Mouse (Mus musculus) kidney, embryonic 15.5 days (tissue): ENCODE measurements at regions not wholly inside any gene's neighbourhood (a gene's known extent, or its start where the extent isn't known, plus 50 kb on each side); places are given as distances from the start of the nearest gene placed in this dataset.
A peak's percentile ranks its signal among the peaks of the same experiment; 100 is the strongest.

Source experiments
- ATAC-seq: fragments of 200-750 bp; cut with Nextera tagmentation; replicated peaks from 2 replicates; pipeline ENCODE4 v1.8.0; 2017; ENCODE audit warnings: moderate TSS enrichment; ENCODE audit not compliant: low FRiP score
- H3K27ac ChIP-seq: fragments of 300-500 bp; sonication (generic); 2 replicates; pipeline ENCODE4 v1.5.1; 2015; ENCODE audit warnings: mild to moderate bottlenecking, inconsistent platforms
- H3K27me3 ChIP-seq: fragments of 300-500 bp; sonication (generic); 2 replicates; pipeline ENCODE4 v1.6.1; 2015; ENCODE audit warnings: inconsistent platforms
- H3K36me3 ChIP-seq: fragments of 300-500 bp; sonication (generic); 2 replicates; pipeline ENCODE4 v1.6.1; 2015; ENCODE audit warnings: inconsistent platforms
- H3K4me1 ChIP-seq: fragments of 300-500 bp; sonication (generic); 2 replicates; pipeline ENCODE4 v1.6.1; 2015; ENCODE audit warnings: inconsistent platforms
- H3K4me2 ChIP-seq: fragments of 300-500 bp; sonication (generic); 2 replicates; pipeline ENCODE4 v1.6.1; 2015; ENCODE audit warnings: moderate library complexity, mild to moderate bottlenecking, inconsistent platforms
- H3K4me3 ChIP-seq: fragments of 300-500 bp; sonication (generic); replicated peaks from 2 replicates; pipeline ENCODE4 v1.5.1; 2015; ENCODE audit warnings: mild to moderate bottlenecking, inconsistent platforms
- H3K9ac ChIP-seq: fragments of 300-500 bp; sonication (generic); 2 replicates; pipeline ENCODE4 v1.6.1; 2015; ENCODE audit warnings: mild to moderate bottlenecking, inconsistent platforms
- H3K9me3 ChIP-seq: fragments of 300-500 bp; sonication (generic); replicated peaks from 2 replicates; pipeline ENCODE4 v1.6.1; 2016; ENCODE audit warnings: inconsistent platforms
- WGBS: fragments of 180-500 bp; shearing (Covaris S2); methylation state at CpG from one replicate; pipeline ENCODE4 v1.1.7; 2015; ENCODE audit warnings: mixed read lengths; 5-methylcytosine and 5-hydroxymethylcytosine counted together

DNA sequence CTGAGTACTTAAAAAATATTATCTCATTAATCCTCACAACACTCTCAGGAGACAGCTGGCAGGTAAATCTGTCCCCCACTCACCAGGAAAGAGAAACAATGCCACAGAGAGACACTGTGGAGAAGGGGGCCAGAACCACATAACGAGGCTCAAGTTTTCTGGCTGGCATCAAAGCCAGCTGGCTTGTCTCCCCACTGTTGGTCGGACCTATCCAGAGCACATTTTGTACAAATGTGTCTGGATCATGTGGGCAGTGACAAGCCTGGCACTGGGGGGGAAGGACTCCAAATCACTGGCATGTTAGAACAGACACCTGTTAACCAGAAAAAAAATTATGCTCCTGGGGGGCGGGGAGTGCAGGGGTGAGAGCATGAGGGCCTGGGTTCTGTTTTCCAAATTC, 179.4 kb downstream of the 3110018I06Rik start:
- WGBS, result 87% methylated on average over 3 of the region's 3 CpGs
- H3K4me1 ChIP-seq, result peaks cover 11% of the 10 kb centered on the region
- no peaks in the 10 kb centered on the region for H3K27me3 ChIP-seq
- no peak overlapping the region for H3K27ac ChIP-seq
- H3K9me3 ChIP-seq, result no peaks in the 10 kb centered on the region
- no peaks in the 10 kb centered on the region for H3K36me3 ChIP-seq
- H3K4me2 ChIP-seq, result no peak overlapping the region
- no peak for ATAC-seq
- no peak overlapping the region for H3K9ac ChIP-seq
- no peak overlapping the region for H3K4me3 ChIP-seq

- Histone ChIP-seq H3K9ac (no peak overlapping the region), H3K4me1 (peaks cover 11% of the 10 kb centered on the region), H3K9me3 (no peaks in the 10 kb centered on the region), H3K27me3 (no peaks in the 10 kb centered on the region), H3K4me2 (no peak overlapping the region), H3K27ac (no peak overlapping the region), H3K4me3 (no peak overlapping the region), H3K36me3 (no peaks in the 10 kb centered on the region)
- 63% methylated on average over 5 of the region's 5 CpGs for WGBS
- no peak for ATAC-seq
These were observed 180.6 kb downstream of the 3110018I06Rik start for GRCm38 (mm10) chr12:107669046-107669445.

- Histone ChIP-seq H3K9ac (no peak overlapping the region), H3K4me2 (no peak overlapping the region), H3K36me3 (no peaks in the 10 kb centered on the region), H3K9me3 (no peaks in the 10 kb centered on the region), H3K4me3 (no peak overlapping the region), H3K27ac (no peak overlapping the region), H3K4me1 (peaks cover 11% of the 10 kb centered on the region), H3K27me3 (no peaks in the 10 kb centered on the region)
- ATAC-seq, result no peak
- 67% methylated on average over 6 of the region's 6 CpGs for WGBS
These were observed 181.0 kb downstream of the 3110018I06Rik start for GRCm38 (mm10) chr12:107669450-107669849.

DNA sequence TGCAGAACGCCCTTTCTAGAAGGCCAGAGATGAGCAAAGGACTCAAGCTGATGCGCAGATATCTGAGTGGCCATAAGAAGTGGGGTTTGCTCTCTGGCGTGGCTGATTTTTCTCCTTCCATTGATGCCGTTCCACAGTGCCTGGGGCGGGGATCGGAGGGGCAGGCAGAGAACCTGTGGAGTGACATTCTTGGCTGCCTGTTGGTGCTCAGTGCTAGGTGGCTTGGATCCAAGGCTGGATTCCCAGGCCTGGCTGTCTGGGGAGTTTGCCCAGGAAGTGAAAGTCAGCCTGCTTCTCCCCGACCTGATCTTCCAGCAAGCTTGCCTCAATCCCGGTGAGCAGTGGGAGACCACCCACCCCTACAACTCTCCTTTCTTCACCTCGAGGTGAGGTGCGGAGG, 181.5 kb downstream of the 3110018I06Rik start:
- Histone ChIP-seq H3K4me3 (no peak overlapping the region), H3K9me3 (no peaks in the 10 kb centered on the region), H3K4me2 (no peak overlapping the region), H3K27ac (no peak overlapping the region), H3K27me3 (no peaks in the 10 kb centered on the region), H3K9ac (no peak overlapping the region), H3K4me1 (peaks cover 11% of the 10 kb centered on the region), H3K36me3 (no peaks in the 10 kb centered on the region)
- 77% methylated on average over 10 of the region's 10 CpGs for WGBS
- ATAC-seq, result no peak

DNA sequence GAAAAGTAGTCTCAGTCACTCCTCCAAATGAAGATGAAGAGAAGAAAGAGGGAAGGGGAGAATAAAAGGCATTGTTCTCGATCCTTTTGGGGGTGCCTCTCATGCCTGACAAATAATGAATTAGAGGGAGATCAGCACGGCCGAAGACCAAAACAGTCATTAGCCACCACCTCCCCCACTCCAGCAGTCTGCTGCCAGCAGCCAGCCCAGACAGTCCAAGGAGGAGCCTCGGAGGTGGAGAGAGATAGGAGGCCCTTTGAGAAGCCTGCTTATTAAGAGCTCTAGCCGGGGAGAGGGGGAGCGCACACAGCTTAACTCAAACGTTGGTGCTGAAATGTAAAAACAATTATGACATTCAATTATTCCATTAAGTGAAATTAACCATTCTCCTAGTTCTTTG, 188.6 kb downstream of the 3110018I06Rik start:
- 36% methylated on average over 7 of the region's 7 CpGs for WGBS
- no peak overlapping the region for H3K4me3 ChIP-seq
- no peaks in the 10 kb centered on the region for H3K27me3 ChIP-seq
- no peaks in the 10 kb centered on the region for H3K9me3 ChIP-seq
- H3K4me2 ChIP-seq, result no peak overlapping the region
- H3K9ac ChIP-seq, result no peak overlapping the region
- H3K36me3 ChIP-seq, result no peaks in the 10 kb centered on the region
- no peak overlapping the region for H3K27ac ChIP-seq
- no peak for ATAC-seq
- 0 out of 2 replicates have a peak, but pooled peaks cover 3% of the 10 kb centered on the region for H3K4me1 ChIP-seq

GRCm38 (mm10) chr12:107687447-107687846, 199.0 kb downstream of the 3110018I06Rik start:
- Histone ChIP-seq H3K27me3 (0 out of 2 replicates have a peak, but pooled peaks cover 2% of the 10 kb centered on the region), H3K4me2 (no peak overlapping the region), H3K27ac (no peak overlapping the region), H3K36me3 (no peaks in the 10 kb centered on the region), H3K4me3 (no peak overlapping the region), H3K4me1 (peaks cover 5% of the 10 kb centered on the region; the same call in 1 of the 2 replicates), H3K9me3 (no peaks in the 10 kb centered on the region), H3K9ac (no peak overlapping the region)
- WGBS, result 46% methylated on average over 2 of the region's 2 CpGs
- no peak for ATAC-seq

- H3K4me2 ChIP-seq, result no peak overlapping the region
- H3K36me3 ChIP-seq, result no peaks in the 10 kb centered on the region
- no peak for ATAC-seq
- no peak overlapping the region for H3K4me3 ChIP-seq
- no peak overlapping the region for H3K9ac ChIP-seq
- no peak overlapping the region for H3K27ac ChIP-seq
- H3K9me3 ChIP-seq, result no peaks in the 10 kb centered on the region
- 68% methylated on average over 7 of the region's 7 CpGs for WGBS
- H3K27me3 ChIP-seq, result no peaks in the 10 kb centered on the region
- peaks cover 5% of the 10 kb centered on the region; the same call in 1 of the 2 replicates for H3K4me1 ChIP-seq
These were observed 201.0 kb downstream of the 3110018I06Rik start for GRCm38 (mm10) chr12:107689418-107689817.

GRCm38 (mm10) chr12:107690061-107690460, 201.6 kb downstream of the 3110018I06Rik start:
- Histone ChIP-seq H3K4me2 (no peak overlapping the region), H3K27me3 (no peaks in the 10 kb centered on the region), H3K27ac (no peak overlapping the region), H3K9me3 (no peaks in the 10 kb centered on the region), H3K9ac (no peak overlapping the region), H3K4me3 (no peak overlapping the region), H3K4me1 (peaks cover 5% of the 10 kb centered on the region; the same call in 1 of the 2 replicates), H3K36me3 (no peaks in the 10 kb centered on the region)
- no peak for ATAC-seq
- whole genome bisulfite sequencing, result 78% methylated on average over 3 of the region's 3 CpGs

DNA sequence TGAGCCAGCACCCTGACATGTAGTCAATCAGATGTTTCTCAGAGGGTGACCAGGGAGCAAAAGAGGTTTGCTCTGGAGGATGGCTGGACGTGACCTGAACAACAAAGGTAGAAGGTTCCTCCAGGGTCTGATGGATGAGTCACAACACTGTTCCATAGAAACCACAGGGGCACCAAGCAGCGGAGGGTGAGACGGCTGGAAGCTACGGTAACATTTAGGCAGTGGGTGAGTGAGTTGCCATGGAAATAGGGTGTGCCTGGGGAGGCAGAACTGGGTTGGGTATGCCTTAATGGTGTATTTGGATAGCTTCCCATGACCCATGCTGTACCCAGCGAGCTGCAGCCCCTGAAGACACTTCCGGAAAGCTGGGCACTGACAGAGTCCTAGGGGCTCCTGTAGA, 205.3 kb downstream of the 3110018I06Rik start:
- Histone ChIP-seq H3K27me3 (no peaks in the 10 kb centered on the region), H3K9ac (no peak overlapping the region), H3K9me3 (no peaks in the 10 kb centered on the region), H3K4me1 (no peaks in the 10 kb centered on the region), H3K36me3 (no peaks in the 10 kb centered on the region), H3K4me2 (no peak overlapping the region), H3K4me3 (no peak overlapping the region), H3K27ac (no peak overlapping the region)
- 0 out of 2 replicates have a peak, but pooled peaks have one; percentile 22 for ATAC-seq
- 57% methylated on average over 6 of the region's 6 CpGs for WGBS

- Histone ChIP-seq H3K36me3 (no peaks in the 10 kb centered on the region), H3K4me3 (no peak overlapping the region), H3K9me3 (no peaks in the 10 kb centered on the region), H3K27me3 (no peaks in the 10 kb centered on the region), H3K9ac (no peak overlapping the region), H3K4me2 (no peak overlapping the region), H3K27ac (no peak overlapping the region), H3K4me1 (peaks cover 3% of the 10 kb centered on the region; the same call in 1 of the 2 replicates)
- no peak for ATAC-seq
- WGBS, result 79% methylated on average over 2 of the region's 2 CpGs
These were observed 206.6 kb downstream of the 3110018I06Rik start for GRCm38 (mm10) chr12:107695014-107695413.

- 72% methylated on average over 13 of the region's 13 CpGs for WGBS
- Histone ChIP-seq H3K27me3 (no peaks in the 10 kb centered on the region), H3K4me1 (peaks cover 5% of the 10 kb centered on the region; the same call in 1 of the 2 replicates), H3K9me3 (no peaks in the 10 kb centered on the region), H3K4me2 (no peak overlapping the region), H3K4me3 (no peak overlapping the region), H3K36me3 (no peaks in the 10 kb centered on the region), H3K27ac (no peak overlapping the region), H3K9ac (no peak overlapping the region)
- ATAC-seq, result no peak
These were observed 207.2 kb downstream of the 3110018I06Rik start for GRCm38 (mm10) chr12:107695438-107696267.

GRCm38 (mm10) chr12:107700317-107700716, 211.9 kb downstream of the 3110018I06Rik start:
- Histone ChIP-seq H3K4me2 (no peak overlapping the region), H3K9me3 (no peaks in the 10 kb centered on the region), H3K27ac (no peak overlapping the region), H3K36me3 (no peaks in the 10 kb centered on the region), H3K4me3 (no peak overlapping the region), H3K27me3 (no peaks in the 10 kb centered on the region), H3K9ac (no peak overlapping the region), H3K4me1 (peaks cover 5% of the 10 kb centered on the region; the same call in 1 of the 2 replicates)
- ATAC-seq, result 0 out of 2 replicates have a peak, but pooled peaks have one; percentile 33
- 30% methylated on average over 5 of the region's 5 CpGs for WGBS
